Mouse (Mus musculus) erythroblast, embryonic 14.5 days (primary cell): Measurements from ENCODE around the gene Casp3. TPM values are rescaled to one million over a fixed set of nuclear protein-coding genes. Genes with fewer than 3 reads are reported as not detected.

Experiments
- H3K27me3 ChIP-seq: 2 replicates; pipeline ENCODE4 v1.6.1; 2012; ENCODE audit warnings: inconsistent platforms; ENCODE audit not compliant: control insufficient read depth
- H3K36me3 ChIP-seq: 2 replicates; pipeline ENCODE4 v1.6.1; 2012; ENCODE audit warnings: mild to moderate bottlenecking, inconsistent platforms; ENCODE audit not compliant: control insufficient read depth
- H3K4me1 ChIP-seq: 2 replicates; pipeline ENCODE4 v1.6.1; 2012; ENCODE audit warnings: inconsistent platforms; ENCODE audit not compliant: control insufficient read depth
- H3K4me3 ChIP-seq: replicated peaks from 2 replicates; pipeline ENCODE3; 2012; ENCODE audit warnings: moderate library complexity, mild to moderate bottlenecking, inconsistent platforms
- H3K9me3 ChIP-seq: 2 replicates; pipeline ENCODE4 v1.6.1; 2012; ENCODE audit warnings: low read length, inconsistent platforms, mixed read lengths; ENCODE audit not compliant: control insufficient read depth
- GATA1 ChIP-seq: IDR thresholded peaks from 2 replicates; pipeline ENCODE4 v1.6.1; 2012; ENCODE audit warnings: low read length, inconsistent platforms, mixed read lengths
- TAL1 ChIP-seq: IDR thresholded peaks from 3 replicates; pipeline ENCODE4 v1.6.1; 2012; ENCODE audit warnings: low read length, inconsistent platforms, mixed read lengths
- polyA plus RNA-seq: library from polyadenylated mRNA; stranded (reverse); fragments of >175 nt; gene quantifications from 2 replicates; pipeline ENCODE4 v1.2.3, GENCODE M21; 2012

Casp3 gene
- polyA plus RNA-seq, 1 experiment = 0.17 TPM

- H3K36me3 ChIP-seq = peaks cover 39% of the 10 kb centered on the region
- no peak for TF ChIP-seq TAL1
- no peak for TF ChIP-seq GATA1
Observed at GRCm38 (mm10) chr8:46639852-46640251, 22.8 kb downstream of the Casp3 start.

GRCm38 (mm10) chr8:46641272-46641671 is 24.2 kb downstream of the Casp3 start:
- Histone ChIP-seq H3K36me3 (peaks cover 25% of the 10 kb centered on the region), H3K9me3 (no peaks in the 10 kb centered on the region), H3K4me3 (no peak overlapping the region), H3K27me3 (no peaks in the 10 kb centered on the region), H3K4me1 (peaks cover 16% of the 10 kb centered on the region)
- TF ChIP-seq GATA1 (no peak), TAL1 (no peak)

More at GRCm38 (mm10) chr8:46639852-46640251, 22.8 kb downstream of the Casp3 start:
- no peak overlapping the region for H3K4me3 ChIP-seq
- H3K27me3 ChIP-seq = no peaks in the 10 kb centered on the region
- H3K4me1 ChIP-seq = peaks cover 16% of the 10 kb centered on the region
- H3K9me3 ChIP-seq = no peaks in the 10 kb centered on the region

- H3K4me1 ChIP-seq = no peaks in the 10 kb centered on the region; the same call in 1 of the 2 replicates
- TF ChIP-seq TAL1 (no peak), GATA1 (no peak)
Observed at GRCm38 (mm10) chr8:46648421-46648820, 31.3 kb downstream of the Casp3 start.

GRCm38 (mm10) chr8:46651872-46652271 is 34.8 kb downstream of the Casp3 start:
- Histone ChIP-seq H3K4me1 (no peaks in the 10 kb centered on the region; the same call in 1 of the 2 replicates), H3K9me3 (no peaks in the 10 kb centered on the region), H3K27me3 (no peaks in the 10 kb centered on the region), H3K36me3 (no peaks in the 10 kb centered on the region), H3K4me3 (no peak overlapping the region)
- no peak for TF ChIP-seq GATA1
- no peak for TF ChIP-seq TAL1

More at GRCm38 (mm10) chr8:46648421-46648820, 31.3 kb downstream of the Casp3 start:
- no peaks in the 10 kb centered on the region for H3K27me3 ChIP-seq
- H3K4me3 ChIP-seq = no peak overlapping the region
- H3K36me3 ChIP-seq = no peaks in the 10 kb centered on the region
- H3K9me3 ChIP-seq = no peaks in the 10 kb centered on the region

GRCm38 (mm10) chr8:46655919-46656318 is 38.8 kb downstream of the Casp3 start:
- no peaks in the 10 kb centered on the region; the same call in 1 of the 2 replicates for H3K4me1 ChIP-seq
- no peak for TF ChIP-seq GATA1
- no peak for TF ChIP-seq TAL1
- H3K4me3 ChIP-seq = no peak overlapping the region

GRCm38 (mm10) chr8:46671496-46671895 is 54.4 kb downstream of the Casp3 start:
- Histone ChIP-seq H3K4me3 (no peak overlapping the region), H3K4me1 (no peaks in the 10 kb centered on the region), H3K9me3 (peaks cover 3% of the 10 kb centered on the region; the same call in 1 of the 2 replicates), H3K36me3 (no peaks in the 10 kb centered on the region), H3K27me3 (no peaks in the 10 kb centered on the region)
- TF ChIP-seq GATA1 (no peak), TAL1 (no peak)

More at GRCm38 (mm10) chr8:46655919-46656318, 38.8 kb downstream of the Casp3 start:
- Histone ChIP-seq H3K36me3 (no peaks in the 10 kb centered on the region), H3K27me3 (no peaks in the 10 kb centered on the region), H3K9me3 (no peaks in the 10 kb centered on the region)

- no peak overlapping the region for H3K4me3 ChIP-seq
- H3K9me3 ChIP-seq = peaks cover 8% of the 10 kb centered on the region
- no peak for TF ChIP-seq GATA1
- no peak for TF ChIP-seq TAL1
- H3K36me3 ChIP-seq = no peaks in the 10 kb centered on the region
- no peaks in the 10 kb centered on the region for H3K4me1 ChIP-seq
- no peaks in the 10 kb centered on the region for H3K27me3 ChIP-seq
Observed at GRCm38 (mm10) chr8:46680671-46681365, 63.7 kb downstream of the Casp3 start.

- no peaks in the 10 kb centered on the region for H3K27me3 ChIP-seq
- peak overlapping the region; percentile 69 for H3K4me3 ChIP-seq
- H3K9me3 ChIP-seq = no peaks in the 10 kb centered on the region
- no peaks in the 10 kb centered on the region for H3K36me3 ChIP-seq
- H3K4me1 ChIP-seq = peaks cover 10% of the 10 kb centered on the region
- TF ChIP-seq GATA1 = no peak
- no peak for TF ChIP-seq TAL1
Observed at GRCm38 (mm10) chr8:46686664-46687336, 69.7 kb downstream of the Casp3 start.

Other genes starting within 250 kb of the Casp3 start
- gene Acsl1, start 146.3 kb upstream of the Casp3 start, polyA plus RNA-seq = 2.0 and 2.8 TPM in 2 replicates
- gene Cenpu, start 65.3 kb upstream of the Casp3 start, polyA plus RNA-seq = 2.4 and 3.1 TPM in 2 replicates
- gene Primpol, start 79 bp upstream of the Casp3 start, polyA plus RNA-seq = 0.06 and 0.09 TPM in 2 replicates
- gene Irf2, start 122.4 kb downstream of the Casp3 start, polyA plus RNA-seq = 0.81 and 1.9 TPM in 2 replicates